In genomic region chr17:40038814-40039510, GRCm38 (mm10) we compare ENCODE assay signal across 33 mouse cellular contexts. TPM values are rescaled to one million over a fixed set of nuclear protein-coding genes. Genes with fewer than 3 reads are reported as not detected.
DNase-seq lines count a peak whose midpoint lies in the region; ATAC-seq and TF ChIP-seq lines count a peak whose summit lies in the region.
"Had no signal": no experiment of that assay in that cellular context is flagged by ENCODE, and none has a peak within 500 bp of the region (broad histone marks: within the 10 kb centered on the region; RNA-seq: fewer than 3 reads in every experiment).

No protein-coding gene starts in this region.

- no peaks in the 10 kb centered on the region for H3K36me3 ChIP-seq in MEL (ENCODE audit: control insufficient read depth in 1 of 2, insufficient read depth in 2 of 2, low read length in 2 of 2)
- no peaks in the 10 kb centered on the region for H3K36me3 ChIP-seq in liver, embryonic 13.5 days
- H3K36me3 ChIP-seq in neural tube, embryonic 15.5 days = no peaks in the 10 kb centered on the region
- H3K36me3 ChIP-seq in hindbrain, postnatal 0 days (ENCODE audit: insufficient read depth, low read length) = no peaks in the 10 kb centered on the region
- H3K36me3 ChIP-seq: embryonic facial prominence, embryonic 10.5 days; embryonic facial prominence, embryonic 13.5 days; forebrain, embryonic 12.5 days; forebrain, embryonic 15.5 days; heart, embryonic 10.5 days; heart, embryonic 13.5 days; hindbrain, embryonic 12.5 days; hindbrain, embryonic 15.5 days had no signal

- no peak overlapping the region for H3K27ac ChIP-seq in MEL (ENCODE audit: control insufficient read depth, low read depth, low read length)
- no peak overlapping the region for H3K27ac ChIP-seq in liver, embryonic 13.5 days
- H3K27ac ChIP-seq in neural tube, embryonic 15.5 days (replicated peaks) = no peak overlapping the region
- H3K27ac ChIP-seq in hindbrain, postnatal 0 days = no peak overlapping the region
- H3K27ac ChIP-seq: embryonic facial prominence, embryonic 10.5 days; embryonic facial prominence, embryonic 13.5 days; forebrain, embryonic 12.5 days; forebrain, embryonic 15.5 days; heart, adult 2 months; heart, embryonic 10.5 days; heart, embryonic 13.5 days; hindbrain, embryonic 12.5 days; hindbrain, embryonic 15.5 days had no signal

- peak; percentile 85 for ATAC-seq in liver, embryonic 13.5 days (ENCODE audit: low read depth)
- no peak for ATAC-seq in neural tube, embryonic 15.5 days (ENCODE audit: low FRiP score)
- no peak for ATAC-seq in hindbrain, postnatal 0 days
- ATAC-seq: CD4-positive, CD25-positive, alpha-beta regulatory T cell, adult 4 months; forebrain, embryonic 15.5 days; Patski had no signal

- TF ChIP-seq RAD21 in MEL (IDR thresholded peaks at IDR 0.05; ENCODE audit: low read depth, low read length) = no peak

- no peak overlapping the region for H3K9ac ChIP-seq in MEL (ENCODE audit: control insufficient read depth, low read depth, low read length, poor library complexity, severe bottlenecking)
- H3K9ac ChIP-seq in liver, embryonic 13.5 days = no peak overlapping the region
- H3K9ac ChIP-seq in neural tube, embryonic 15.5 days (replicated peaks) = no peak overlapping the region
- no peak overlapping the region for H3K9ac ChIP-seq in hindbrain, postnatal 0 days (replicated peaks; ENCODE audit: low read length)
- H3K9ac ChIP-seq: embryonic facial prominence, embryonic 13.5 days; forebrain, embryonic 12.5 days; forebrain, embryonic 15.5 days; heart, embryonic 13.5 days; hindbrain, embryonic 12.5 days; hindbrain, embryonic 15.5 days had no signal

- peak in 1 of 2 experiments; percentile 58; a peak in 2 of 4 replicates for TF ChIP-seq EP300 in MEL (IDR thresholded peaks at IDR 0.05; ENCODE audit: low read depth in 1 of 2, low read length in 2 of 2)

- no peak for TF ChIP-seq POLR2A in MEL (IDR thresholded peaks at IDR 0.05; ENCODE audit: control insufficient read depth in 1 of 2, insufficient read depth in 1 of 2, low read depth in 1 of 2, low read length in 2 of 2, poor library complexity in 1 of 2)

- intact Hi-C loops in left cerebral cortex, postnatal 36 days (cut with DNase I) = no loop called here

- 38% methylated on average over 4 of the region's 4 CpGs for WGBS in liver, embryonic 13.5 days (ENCODE audit: insufficient replicate concordance)
- 81% methylated on average over 4 of the region's 4 CpGs for WGBS in neural tube, embryonic 15.5 days
- WGBS in hindbrain, postnatal 0 days = 85% methylated on average over 4 of the region's 4 CpGs

- no peak overlapping the region for H3K4me3 ChIP-seq in MEL (ENCODE audit: control insufficient read depth in 1 of 2, insufficient read depth in 1 of 2, low read depth in 2 of 2, low read length in 2 of 2)
- H3K4me3 ChIP-seq in liver, embryonic 13.5 days (replicated peaks) = no peak overlapping the region
- no peak overlapping the region for H3K4me3 ChIP-seq in neural tube, embryonic 15.5 days (replicated peaks)
- no peak overlapping the region for H3K4me3 ChIP-seq in hindbrain, postnatal 0 days (ENCODE audit: low read length)
- H3K4me3 ChIP-seq: embryonic facial prominence, embryonic 10.5 days; embryonic facial prominence, embryonic 13.5 days; erythroblast, embryonic 14.5 days; forebrain, embryonic 12.5 days; forebrain, embryonic 15.5 days; heart, adult 2 months; heart, embryonic 10.5 days; heart, embryonic 13.5 days; hindbrain, embryonic 12.5 days; hindbrain, embryonic 15.5 days had no signal

- H3K4me2 ChIP-seq in liver, embryonic 13.5 days = no peak overlapping the region
- H3K4me2 ChIP-seq in neural tube, embryonic 15.5 days = no peak overlapping the region
- no peak overlapping the region for H3K4me2 ChIP-seq in hindbrain, postnatal 0 days (ENCODE audit: low read depth, low read length)
- H3K4me2 ChIP-seq: embryonic facial prominence, embryonic 13.5 days; forebrain, embryonic 12.5 days; forebrain, embryonic 15.5 days; heart, embryonic 13.5 days; hindbrain, embryonic 12.5 days; hindbrain, embryonic 15.5 days had no signal

- no peaks in the 10 kb centered on the region for H3K9me3 ChIP-seq in MEL (replicated peaks; ENCODE audit: insufficient read depth, low read length)
- no peaks in the 10 kb centered on the region for H3K9me3 ChIP-seq in liver, embryonic 13.5 days (replicated peaks)
- H3K9me3 ChIP-seq in neural tube, embryonic 15.5 days (replicated peaks) = no peaks in the 10 kb centered on the region
- H3K9me3 ChIP-seq in hindbrain, postnatal 0 days (ENCODE audit: low read length) = no peaks in the 10 kb centered on the region
- H3K9me3 ChIP-seq: embryonic facial prominence, embryonic 10.5 days; embryonic facial prominence, embryonic 13.5 days; forebrain, embryonic 12.5 days; forebrain, embryonic 15.5 days; heart, embryonic 10.5 days; hindbrain, embryonic 12.5 days; hindbrain, embryonic 15.5 days had no signal

- peak; percentile 20 for DNase-seq in MEL (ENCODE audit: low read depth, low spot score)
- peak; percentile 56 for DNase-seq in MEL-GATA-1-ER (ENCODE audit: extremely low read depth, low read depth)
- DNase-seq in liver, embryonic 13.5 days = no peak
- DNase-seq in left cerebral cortex, postnatal 36 days (ENCODE audit: low spot score in 2 of 2) = no peak
- no peak for DNase-seq in hindbrain, postnatal 0 days (ENCODE audit: low spot score)
- DNase-seq: adrenal gland, postnatal 10 days; adrenal gland, postnatal 36 days; cerebellum, adult 18-20 months; cerebellum, adult 9-10 months; cerebellum, postnatal 36 days; embryo, embryonic 11 days; gastrocnemius, postnatal 25 days; heart, adult 2 months; heart, postnatal 14 days had no signal

- no peaks in the 10 kb centered on the region for H3K79me2 ChIP-seq in MEL (ENCODE audit: control insufficient read depth, insufficient read depth, low read length, poor library complexity)

- no peak for TF ChIP-seq CTCF in MEL (IDR thresholded peaks at IDR 0.05 in 2 of 3, conservative IDR thresholded peaks at IDR 0.05 in 1 of 3; ENCODE audit: control insufficient read depth in 1 of 3, insufficient read depth in 1 of 3, low read depth in 2 of 3, low read length in 3 of 3, poor library complexity in 1 of 3, severe bottlenecking in 1 of 3)
- no peak for TF ChIP-seq CTCF in hindbrain, postnatal 0 days (IDR thresholded peaks at IDR 0.05; ENCODE audit: low read depth)

- no peaks in the 10 kb centered on the region for H3K27me3 ChIP-seq in MEL (ENCODE audit: control insufficient read depth in 1 of 2, insufficient read depth in 2 of 2, low read length in 2 of 2)
- H3K27me3 ChIP-seq in liver, embryonic 13.5 days = no peaks in the 10 kb centered on the region
- no peaks in the 10 kb centered on the region for H3K27me3 ChIP-seq in neural tube, embryonic 15.5 days (replicated peaks)
- no peaks in the 10 kb centered on the region for H3K27me3 ChIP-seq in hindbrain, postnatal 0 days (ENCODE audit: insufficient read depth, low read length)
- H3K27me3 ChIP-seq: embryonic facial prominence, embryonic 13.5 days; forebrain, embryonic 12.5 days; forebrain, embryonic 15.5 days; heart, embryonic 13.5 days; hindbrain, embryonic 12.5 days; hindbrain, embryonic 15.5 days; Patski had no signal

- H3K4me1 ChIP-seq in MEL (ENCODE audit: control insufficient read depth in 1 of 2, insufficient read depth in 2 of 2, low read length in 2 of 2) = no peaks in the 10 kb centered on the region
- H3K4me1 ChIP-seq in liver, embryonic 13.5 days (replicated peaks) = no peaks in the 10 kb centered on the region
- H3K4me1 ChIP-seq in neural tube, embryonic 15.5 days = no peaks in the 10 kb centered on the region
- H3K4me1 ChIP-seq in hindbrain, postnatal 0 days (ENCODE audit: insufficient read depth, low read length) = no peaks in the 10 kb centered on the region
- H3K4me1 ChIP-seq: embryonic facial prominence, embryonic 10.5 days; embryonic facial prominence, embryonic 13.5 days; forebrain, embryonic 12.5 days; forebrain, embryonic 15.5 days; heart, embryonic 10.5 days; heart, embryonic 13.5 days; hindbrain, embryonic 12.5 days; hindbrain, embryonic 15.5 days had no signal

TF ChIP-seq in MEL, 35 proteins besides CTCF, POLR2A, EP300 and RAD21:
- TF ChIP-seq TBP (IDR thresholded peaks at IDR 0.05; ENCODE audit: low read depth, low read length) (no peak), TCF12 (IDR thresholded peaks at IDR 0.05; ENCODE audit: low read depth, low read length) (peak; percentile 76), ELF1 (IDR thresholded peaks at IDR 0.05; ENCODE audit: low read depth, low read length) (no peak)

RNA-seq across cellular contexts. Expression of gene AC192777.2, which starts 56.3 kb away (rescaled TPM):
- total RNA-seq in MEL (2012; rRNA removed) = not detected in 2 replicates
- not detected for polyA plus RNA-seq in MEL (2012; ENCODE audit: insufficient read depth in 1 of 2, insufficient read length in 2 of 2, low read depth in 1 of 2, low replicate concordance in 2 of 2, missing spikeins in 1 of 2)
- polyA plus RNA-seq in liver, embryonic 13.5 days (2015; fragmentation: Nextera tagmentation; extraction: Ambion mirVana) = not detected in 2 replicates
- not detected for total RNA-seq in left cerebral cortex, postnatal 36 days (2021)
- not detected in 2 replicates for polyA plus RNA-seq in neural tube, embryonic 15.5 days (2015; fragmentation: Nextera tagmentation; extraction: Ambion mirVana)
- total RNA-seq in hindbrain, postnatal 0 days (2014; rRNA removed) = not detected in 2 replicates
- not detected in 2 replicates for polyA plus RNA-seq in hindbrain, postnatal 0 days (2015; fragmentation: Nextera tagmentation; extraction: Ambion mirVana)
- total RNA-seq: adrenal gland, adult 18-20 months; adrenal gland, postnatal 10 days; adrenal gland, postnatal 36 days; gastrocnemius, adult 8-10 months; gastrocnemius, postnatal 25 days; heart, adult 2 months; heart, postnatal 14 days; hematopoietic stem cell, adult 5-6 weeks had no signal
- polyA plus RNA-seq: C2C12; CD4-positive, CD25-positive, alpha-beta regulatory T cell, adult 4 months; cortical plate, adult 2 months; embryonic facial prominence, embryonic 10.5 days; embryonic facial prominence, embryonic 13.5 days; erythroblast, embryonic 14.5 days; forebrain, embryonic 12.5 days; forebrain, embryonic 15.5 days; gonadal fat pad, adult 2 months; heart, adult 2 months; heart, embryonic 10.5 days; heart, embryonic 13.5 days; heart, embryonic 16.5 days; hindbrain, embryonic 12.5 days; hindbrain, embryonic 15.5 days; Patski had no signal

Comparison
In these comparisons a context has a peak if more than half of its experiments do, and no peak if none do; other contexts are left out.
1. DNase-seq: peak in MEL (single experiment) and MEL-GATA-1-ER (single experiment); none in liver, embryonic 13.5 days (single experiment), left cerebral cortex, postnatal 36 days (0 of 2) and hindbrain, postnatal 0 days (single experiment).